Mouse (Mus musculus) olfactory bulb, adult 2 months (tissue): ENCODE results near the gene Gast.

ENCODE experiments used
- CTCF ChIP-seq: fragments of 200-500 bp; IDR thresholded peaks from 2 replicates; pipeline ENCODE4 v1.5.1; 2012; ENCODE audit warnings: low read depth, mild to moderate bottlenecking, low read length, moderate library complexity; ENCODE audit not compliant: insufficient read depth
- POLR2A ChIP-seq: fragments of 200-500 bp; IDR thresholded peaks from 2 replicates; pipeline ENCODE4 v1.6.1; 2012; ENCODE audit warnings: mild to moderate bottlenecking, low read depth, low read length, moderate library complexity; ENCODE audit not compliant: insufficient read depth

DNA sequence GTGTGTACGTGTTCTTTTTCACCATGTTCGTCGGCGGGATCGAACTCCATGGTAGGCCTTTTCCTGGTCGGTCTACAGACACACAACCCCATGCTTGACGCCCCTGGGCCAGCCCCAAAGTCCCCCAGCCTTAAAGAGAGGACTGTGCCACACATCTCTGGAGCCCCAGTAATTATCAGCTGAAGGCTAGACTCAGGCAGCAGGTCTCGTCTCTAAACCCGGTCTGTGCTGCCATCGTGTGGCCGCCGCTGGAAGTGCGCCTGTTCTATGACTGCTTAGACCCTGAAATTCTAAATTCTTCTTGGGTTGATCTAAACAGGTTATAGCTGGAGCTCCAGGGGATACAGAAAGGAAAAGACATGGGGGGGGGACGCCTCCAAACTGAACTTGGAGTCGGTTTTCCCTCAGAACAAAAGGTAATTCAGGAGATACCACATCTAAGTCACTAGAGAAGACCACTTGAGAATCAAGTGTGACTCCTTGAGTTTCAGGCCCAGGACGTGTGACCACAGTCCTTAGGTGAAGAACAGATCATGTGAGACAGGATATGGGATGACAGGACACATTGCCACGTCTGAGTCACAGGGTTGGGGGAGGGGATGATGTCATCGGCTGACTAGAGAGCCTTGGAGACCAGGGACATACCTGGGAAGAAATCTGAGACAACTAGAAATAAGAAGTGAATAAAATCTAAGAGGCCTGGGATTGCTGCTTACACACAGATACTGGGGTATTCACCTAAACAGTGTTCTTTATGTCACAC, 35.8 kb upstream of the Gast start:
- TF ChIP-seq CTCF = peak; percentile 67; the same call in 1 of the 2 replicates
- no peak for TF ChIP-seq POLR2A
